Mouse (Mus musculus): Measurements from ENCODE around the gene Dapk2. TPM values are rescaled to one million over a fixed set of nuclear protein-coding genes. Genes with fewer than 3 reads are reported as not detected.

The Dapk2 gene
- total RNA-seq, 2 experiments from 2014 or later, result 4.4 to 4.9 TPM

DNA sequence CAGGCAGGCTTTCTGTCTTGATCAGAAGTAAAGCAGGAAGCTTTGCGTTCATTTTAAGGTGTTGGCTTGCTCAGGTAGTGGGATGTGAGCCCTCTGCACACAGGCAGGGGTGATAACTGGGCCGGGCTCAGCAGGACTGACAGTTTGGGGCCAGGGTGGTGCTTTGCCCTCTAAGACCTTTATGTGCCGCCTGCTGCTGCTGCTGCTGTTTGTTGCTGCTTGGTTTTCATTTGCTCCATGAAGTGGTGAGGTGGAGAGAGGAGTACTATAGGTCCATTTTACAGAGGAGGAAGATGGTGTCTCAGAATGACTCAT is 24.6 kb downstream of the Dapk2 start:
- no peak for DNase-seq (ENCODE audit: low spot score in 2 of 2)

DNA sequence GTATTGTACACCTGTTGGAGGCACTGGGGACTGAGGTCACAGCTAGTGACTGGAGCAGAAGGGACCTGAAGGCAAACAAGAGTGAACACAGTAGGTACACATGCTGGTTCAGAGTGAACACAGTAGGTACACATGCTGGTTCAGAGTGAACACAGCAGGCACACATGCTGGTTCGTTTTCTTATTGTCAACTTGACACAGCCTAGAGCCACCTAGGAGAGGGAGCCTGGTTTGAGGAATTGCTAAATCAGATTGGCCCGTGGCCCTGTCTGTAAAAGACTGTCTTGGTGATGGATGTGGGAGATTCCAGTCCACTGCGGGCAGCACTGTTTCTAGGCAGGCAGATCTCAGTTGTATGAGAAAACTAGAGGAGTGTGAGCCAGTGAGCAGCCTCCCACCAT is 25.0 kb downstream of the Dapk2 start:
- no peak for DNase-seq (ENCODE audit: low spot score in 2 of 2)

DNA sequence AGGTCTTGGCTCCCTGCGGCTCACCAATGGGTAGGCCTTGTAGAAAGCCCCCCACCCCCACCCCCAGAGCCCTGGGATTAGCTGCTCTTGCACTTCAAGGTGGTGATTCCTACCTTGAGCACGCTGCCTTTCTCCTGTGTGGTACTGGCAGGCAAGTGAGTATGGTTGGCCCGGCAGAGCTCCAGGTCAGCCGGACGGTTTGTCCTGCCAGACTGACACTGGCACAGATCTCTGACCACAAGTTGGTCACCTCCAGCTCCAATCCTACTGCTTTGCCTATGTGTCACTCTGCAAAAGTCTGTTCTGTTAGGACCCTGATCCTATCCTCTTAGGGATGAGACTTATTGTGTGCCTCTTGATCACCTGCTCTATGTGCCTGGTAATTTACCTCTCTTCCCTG is 26.5 kb downstream of the Dapk2 start:
- no peak for DNase-seq (ENCODE audit: low spot score in 2 of 2)

DNA sequence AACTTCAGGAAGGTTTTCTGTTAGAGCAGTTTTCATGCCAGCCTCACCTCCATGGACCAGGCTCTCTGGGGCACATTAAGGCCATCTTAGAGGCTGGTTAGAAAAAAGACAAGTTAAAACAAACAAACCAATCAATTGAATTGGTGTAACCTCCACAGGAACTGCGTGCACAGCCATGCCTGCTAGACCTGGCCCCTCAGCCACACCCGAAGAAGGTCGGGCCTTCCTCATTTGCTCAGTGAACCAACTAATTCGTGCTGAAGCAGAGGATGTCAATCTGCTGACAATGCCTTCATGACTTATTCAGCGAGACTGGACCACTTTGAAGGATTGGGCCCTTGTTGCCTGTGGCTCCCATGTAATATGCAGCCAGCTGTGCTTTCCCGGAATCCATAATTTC is 28.4 kb downstream of the Dapk2 start:
- no peak for DNase-seq (ENCODE audit: low spot score in 2 of 2)

DNA sequence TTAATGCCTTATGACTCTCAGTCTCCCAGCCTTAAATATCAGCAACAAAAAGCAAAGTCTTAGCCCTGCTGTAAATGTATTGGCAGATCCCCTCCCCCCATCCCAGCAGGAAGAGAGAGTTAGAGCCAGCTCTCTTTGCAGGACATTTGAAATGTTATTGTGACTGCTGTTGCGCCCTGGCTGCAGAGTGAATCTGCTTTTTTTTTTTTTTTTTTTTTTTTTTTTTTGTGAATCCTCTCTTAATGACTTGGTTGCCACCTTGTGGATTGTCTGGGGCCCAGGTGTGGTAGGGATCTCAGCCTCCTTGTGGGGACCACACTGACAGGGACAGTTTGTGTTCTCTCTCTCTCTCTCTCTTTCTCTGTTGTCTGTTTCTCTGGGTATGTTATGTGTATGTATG is 31.0 kb downstream of the Dapk2 start:
- no peak for DNase-seq (ENCODE audit: low spot score in 2 of 2)

DNA sequence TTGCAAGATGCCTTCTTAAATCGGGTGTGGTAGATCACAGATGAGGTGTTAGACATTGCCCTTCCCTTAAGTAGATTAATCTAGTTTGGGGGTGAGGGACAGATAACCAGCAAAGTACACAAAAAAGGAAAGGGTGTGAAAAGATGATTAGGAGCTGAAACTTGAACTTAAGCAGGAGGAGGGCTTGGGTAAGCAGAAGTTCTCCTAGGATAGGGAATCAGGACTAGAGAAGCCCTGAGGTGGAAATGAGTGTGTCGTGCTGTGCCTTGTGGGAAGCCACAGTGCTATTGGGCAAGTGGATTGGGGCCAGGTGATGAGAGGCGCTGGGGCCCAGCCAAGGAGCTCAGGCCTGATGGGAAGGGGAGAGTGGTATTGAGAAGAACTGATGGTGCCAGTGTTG is 36.0 kb downstream of the Dapk2 start:
- DNase-seq (ENCODE audit: low spot score in 2 of 2), result no peak

DNA sequence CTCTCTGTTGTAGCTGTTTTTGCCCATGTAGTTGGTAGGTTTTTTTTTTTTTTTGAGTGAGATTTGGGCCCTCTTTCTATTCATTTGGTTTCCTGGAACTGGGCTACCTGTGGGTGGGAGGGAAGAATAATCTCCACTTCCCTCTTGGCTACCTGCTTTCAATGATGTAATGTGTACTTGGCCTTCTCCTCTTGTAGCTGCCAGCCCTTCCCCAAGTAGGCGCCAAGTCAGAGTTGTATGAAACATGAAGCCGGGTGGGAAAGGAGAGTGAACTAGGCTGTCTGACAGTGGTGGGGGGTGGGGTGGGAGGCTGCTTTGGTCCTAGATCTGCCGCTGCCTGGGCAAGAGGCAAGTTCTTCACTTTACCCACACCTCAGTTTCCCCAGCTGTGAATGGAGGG is 38.5 kb downstream of the Dapk2 start:
- no peak for DNase-seq (ENCODE audit: low spot score in 2 of 2)

DNA sequence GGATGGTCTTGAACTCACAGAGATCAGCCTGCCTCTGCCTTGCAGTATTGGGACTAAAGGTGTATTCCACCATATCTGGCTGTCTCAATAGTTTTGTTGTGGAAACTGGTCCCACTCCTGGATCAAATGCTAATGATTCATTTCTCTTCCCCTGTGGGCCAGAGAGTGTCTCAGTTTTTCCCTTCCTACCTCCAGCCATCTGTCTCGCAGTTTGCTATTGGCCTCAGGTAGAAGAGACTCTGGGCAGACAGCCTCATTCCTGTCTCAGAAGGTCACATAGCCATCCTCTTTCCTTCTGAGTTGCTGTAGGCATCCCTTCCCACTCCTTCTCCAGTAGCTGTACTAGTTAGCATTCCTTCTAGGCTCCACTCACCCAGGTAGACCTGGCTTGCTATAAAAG is 40.5 kb downstream of the Dapk2 start:
- no peak for DNase-seq (ENCODE audit: low spot score in 2 of 2)

DNA sequence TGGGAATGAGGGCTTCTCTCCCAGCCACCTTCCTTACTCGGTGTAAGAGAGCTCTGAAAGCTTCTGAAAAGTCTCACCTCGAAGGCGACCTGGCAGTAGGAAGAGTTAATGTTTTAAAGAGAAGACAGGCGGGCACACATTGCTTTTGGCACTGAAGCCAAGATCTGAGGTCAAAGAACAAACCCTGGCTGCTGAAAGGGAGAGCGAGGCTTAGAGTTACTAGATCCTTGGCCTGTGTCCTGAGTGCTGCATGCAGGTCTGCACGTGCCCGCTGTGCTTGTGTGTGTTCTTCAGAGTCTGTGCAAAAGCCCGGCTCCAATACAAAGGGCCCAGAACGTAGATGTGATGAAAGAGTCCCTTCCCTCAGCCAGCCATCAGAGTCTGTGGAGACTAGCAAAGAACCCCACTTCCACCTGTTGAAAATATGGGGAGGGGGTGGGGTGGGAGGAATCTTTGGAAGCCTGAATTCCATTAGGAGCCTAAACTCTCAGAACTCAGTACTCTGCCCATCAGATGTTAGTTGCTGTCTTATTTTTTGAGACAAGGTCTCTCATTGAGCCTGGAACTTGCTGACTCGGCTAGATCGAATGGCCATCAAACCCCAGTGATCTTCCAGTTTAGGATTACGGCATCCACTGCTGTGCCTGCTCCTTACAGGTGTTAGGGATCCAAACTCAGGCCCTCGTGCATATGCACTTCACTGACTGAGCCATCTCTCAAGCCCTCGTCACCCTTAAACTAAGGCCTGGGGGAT is 41.8 kb downstream of the Dapk2 start:
- DNase-seq (ENCODE audit: low spot score in 2 of 2), result no peak

DNA sequence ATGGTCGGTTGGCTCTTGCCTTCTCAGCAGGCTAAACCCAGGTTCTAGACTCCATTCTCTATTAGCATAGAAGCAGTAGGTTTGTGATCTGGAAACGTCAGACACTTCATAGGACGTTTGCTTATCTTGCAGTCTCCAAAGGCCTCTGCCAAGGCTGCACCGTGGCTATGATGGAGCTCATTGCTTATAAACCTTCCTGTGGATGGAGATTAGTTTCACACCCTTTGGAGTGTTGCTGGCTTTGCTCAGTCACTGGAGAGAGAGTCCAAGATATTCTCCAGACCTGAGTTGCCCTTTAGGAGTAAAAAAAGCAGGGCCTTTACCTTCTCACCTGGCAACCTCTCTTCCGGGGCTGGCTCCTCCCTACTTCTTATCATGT is 42.4 kb downstream of the Dapk2 start:
- no peak for DNase-seq (ENCODE audit: low spot score in 2 of 2)

DNA sequence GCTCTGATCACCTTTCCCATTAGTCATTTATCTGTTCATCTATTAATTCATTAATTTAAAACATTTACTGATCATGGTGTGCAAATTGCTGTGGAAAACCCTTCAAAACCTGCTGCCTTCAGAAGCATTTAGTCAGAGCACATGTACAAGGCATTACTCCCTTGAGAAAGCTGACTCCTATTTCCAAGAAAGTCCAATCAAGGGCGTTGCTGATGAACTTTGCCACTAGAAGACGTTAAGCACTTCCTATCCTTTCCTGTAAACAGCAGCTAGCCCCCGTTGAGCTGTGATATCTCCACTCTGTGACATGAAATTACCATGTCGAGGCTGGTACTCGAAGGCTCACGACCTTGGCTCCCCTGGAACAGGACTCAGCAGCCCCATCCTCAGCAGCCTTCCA is 43.6 kb downstream of the Dapk2 start:
- DNase-seq (ENCODE audit: low spot score in 2 of 2), result no peak

DNA sequence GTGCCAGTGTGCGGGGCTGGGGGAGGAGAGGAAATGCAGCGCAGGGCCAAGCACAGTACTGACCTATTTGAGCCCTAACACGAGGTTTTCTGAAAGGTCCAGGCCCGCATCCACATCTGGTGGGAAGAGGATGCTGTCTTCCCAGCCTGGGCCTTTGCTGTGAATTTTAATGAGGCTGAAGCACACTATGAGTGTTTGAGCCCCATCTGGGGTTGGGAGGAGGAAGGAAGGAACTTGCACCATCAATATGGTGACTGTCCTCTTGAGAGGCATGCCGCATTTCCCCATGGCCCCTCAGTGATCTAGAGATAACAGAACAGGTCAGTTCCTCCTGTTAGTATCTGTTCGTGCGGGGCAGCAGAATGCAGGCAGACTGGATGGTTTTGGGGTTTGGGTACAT is 44.4 kb downstream of the Dapk2 start:
- no peak for DNase-seq (ENCODE audit: low spot score in 2 of 2)

DNA sequence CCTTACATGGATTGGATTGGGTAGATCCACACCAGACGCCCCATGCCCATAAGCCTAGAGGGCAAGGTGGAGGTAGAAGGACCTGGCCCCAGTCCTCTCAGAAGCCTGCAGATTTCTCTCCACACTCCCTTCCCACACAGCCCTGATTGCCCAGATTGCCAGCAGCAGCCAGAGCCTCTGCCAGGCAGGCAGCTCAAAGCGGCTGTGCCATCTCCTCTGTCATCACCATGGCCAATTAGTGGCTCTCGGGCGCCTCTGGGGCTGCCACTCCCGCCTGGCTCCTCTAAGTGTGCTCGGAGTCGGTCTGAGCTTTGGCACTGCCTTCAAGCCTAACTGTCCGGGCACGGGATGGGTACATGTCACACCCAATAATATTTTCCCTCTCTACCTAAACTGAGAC is 47.7 kb downstream of the Dapk2 start:
- no peak for DNase-seq (ENCODE audit: low spot score in 2 of 2)

DNA sequence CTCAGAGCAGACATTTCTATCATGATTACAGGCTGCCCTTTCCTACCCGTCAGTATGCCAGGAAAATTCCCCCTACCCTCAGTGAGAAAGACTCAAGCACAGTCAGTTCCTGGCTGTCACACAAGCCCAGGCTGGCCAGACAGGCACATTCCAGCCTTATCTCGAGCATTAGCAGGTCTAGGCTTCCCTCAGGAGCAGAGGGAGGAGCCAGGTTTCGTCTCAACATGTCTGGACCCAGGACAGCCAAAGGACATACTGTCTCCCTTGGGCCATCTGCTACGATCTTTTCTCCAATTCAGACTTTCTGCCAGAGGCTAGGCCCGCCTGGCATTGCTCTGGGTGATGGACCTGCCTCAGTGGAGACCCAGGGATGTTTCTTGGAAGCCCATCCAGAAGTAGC is 48.8 kb downstream of the Dapk2 start:
- DNase-seq (ENCODE audit: low spot score in 2 of 2), result no peak

DNA sequence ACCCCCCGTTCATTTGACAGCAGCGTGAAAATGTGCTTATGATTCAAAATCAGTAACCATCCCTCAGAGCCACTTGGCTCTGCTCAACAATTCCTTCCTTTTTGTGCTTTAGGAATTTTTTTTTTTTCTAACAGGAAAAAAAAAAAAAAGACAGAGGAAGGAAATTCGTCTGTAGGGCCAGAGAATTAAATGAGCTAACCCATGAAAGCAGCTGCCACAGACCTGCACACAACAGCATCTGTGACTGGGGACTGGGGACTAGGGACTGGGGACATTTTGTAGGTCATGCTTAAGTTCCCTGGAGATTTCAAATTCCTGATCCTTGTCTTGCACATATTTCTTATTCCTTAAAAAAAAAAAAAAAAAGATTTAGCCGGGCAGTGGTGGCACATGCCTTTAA is 53.4 kb downstream of the Dapk2 start:
- DNase-seq (ENCODE audit: low spot score in 2 of 2), result no peak

DNA sequence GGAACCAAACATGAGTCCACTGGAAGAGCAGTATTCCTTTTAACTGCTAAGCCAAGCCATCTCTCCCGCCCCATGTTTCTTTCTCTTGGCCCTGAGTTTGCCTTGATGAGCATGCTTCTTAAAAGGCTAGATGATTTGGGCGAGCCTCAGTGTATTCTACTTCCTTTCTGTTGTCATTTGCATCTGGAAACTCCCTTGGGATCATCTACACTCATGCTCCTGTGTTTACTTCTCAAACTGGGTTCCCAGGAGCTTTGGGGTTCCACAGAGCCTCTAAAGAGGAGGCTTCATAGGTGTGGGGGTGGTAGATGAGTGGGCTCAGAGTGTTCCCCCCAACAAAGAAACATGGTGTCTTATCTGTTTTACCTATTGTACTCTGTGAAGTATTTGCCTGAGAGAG is 54.1 kb downstream of the Dapk2 start:
- DNase-seq (ENCODE audit: low spot score in 2 of 2), result no peak

DNA sequence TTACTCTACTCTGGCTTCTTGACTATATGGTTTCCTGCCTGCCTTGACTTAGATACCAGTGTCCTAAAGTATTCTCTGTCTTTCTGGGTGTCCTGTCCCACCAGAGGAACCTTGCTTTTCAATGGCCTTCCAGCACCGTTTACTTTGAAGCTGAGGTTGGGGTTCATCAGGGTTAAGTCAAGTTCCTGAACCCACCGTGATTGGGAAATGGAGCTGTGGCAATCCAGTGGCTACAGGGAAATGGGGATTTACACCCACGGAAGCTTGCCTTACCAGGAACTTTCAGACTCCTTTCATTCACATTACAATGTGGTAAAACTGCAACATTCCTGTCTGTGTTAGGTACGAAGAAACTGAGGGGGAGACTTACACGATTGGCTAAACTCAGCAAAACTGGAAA is 54.8 kb downstream of the Dapk2 start:
- DNase-seq (ENCODE audit: low spot score in 2 of 2), result no peak

DNA sequence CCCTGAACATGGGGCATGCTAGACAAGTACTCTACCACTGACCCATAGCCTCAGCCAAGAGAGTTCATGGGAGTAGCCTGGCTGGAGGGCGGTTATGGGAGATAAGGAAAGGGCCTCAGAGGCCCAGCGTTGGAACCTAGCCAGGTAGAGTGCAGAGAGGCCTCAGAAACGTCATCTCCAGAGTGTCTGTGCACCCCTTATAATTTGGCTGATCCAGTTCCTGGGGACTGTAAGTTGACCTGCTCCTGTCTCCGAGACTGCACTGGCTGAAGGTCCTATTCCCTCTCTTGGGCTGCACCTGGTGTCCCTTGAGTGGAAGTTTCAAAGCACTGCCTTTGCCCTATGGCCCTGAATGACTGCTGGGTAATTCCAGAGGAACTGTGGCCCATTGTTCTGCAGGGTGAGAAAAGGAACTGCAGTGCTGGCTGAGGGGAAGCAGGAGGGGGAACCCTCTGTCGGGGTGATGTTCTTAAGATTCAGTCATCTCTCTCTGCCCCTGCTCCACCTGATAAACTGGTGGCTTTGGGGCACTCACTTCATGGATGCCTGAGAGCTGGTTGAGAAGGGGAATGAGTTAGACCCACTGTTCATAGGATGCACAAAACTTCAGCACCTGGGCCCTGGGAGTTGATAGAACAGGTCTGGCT is 55.5 kb downstream of the Dapk2 start:
- no peak for DNase-seq (ENCODE audit: low spot score in 2 of 2)

DNA sequence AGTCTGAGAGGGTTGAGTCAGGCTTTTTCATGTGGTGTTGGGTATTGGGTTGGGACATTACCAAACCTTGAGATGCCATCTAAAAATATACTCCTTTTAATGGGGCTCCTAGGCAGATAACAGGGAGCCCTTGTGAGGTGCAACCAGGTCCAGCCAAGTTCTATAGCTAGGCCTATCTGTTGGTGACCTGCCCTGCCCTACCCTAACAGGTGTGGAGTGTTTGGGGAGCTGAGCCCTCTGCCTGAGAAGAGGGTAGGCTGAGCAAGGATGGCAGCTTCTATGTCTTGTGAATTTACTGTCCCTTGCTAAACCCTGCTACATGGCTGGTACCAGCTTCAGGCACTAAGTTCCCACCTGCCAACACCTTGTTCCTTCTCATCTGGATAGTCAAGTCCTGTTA is 57.5 kb downstream of the Dapk2 start:
- DNase-seq (ENCODE audit: low spot score in 2 of 2), result no peak

DNA sequence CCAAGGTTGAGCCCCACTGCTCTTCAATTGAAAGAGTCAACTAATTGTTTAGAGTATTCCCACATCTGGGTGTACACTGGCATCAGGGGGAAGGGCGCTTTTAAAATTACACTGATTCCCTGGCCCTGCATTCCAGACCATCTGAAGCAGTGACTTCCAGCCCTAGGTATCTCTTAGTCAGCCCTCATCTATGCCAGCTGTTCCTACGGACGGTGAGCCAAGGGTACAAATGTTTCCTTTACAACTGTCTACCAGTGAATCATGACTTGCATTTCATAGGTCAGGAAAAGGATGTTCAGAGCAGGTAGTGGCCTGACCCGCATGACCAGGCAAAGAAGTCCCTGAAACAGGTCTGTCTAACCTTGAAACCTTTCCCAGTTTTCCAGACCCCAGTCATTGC is 59.9 kb downstream of the Dapk2 start:
- DNase-seq (ENCODE audit: low spot score in 2 of 2), result no peak

DNA sequence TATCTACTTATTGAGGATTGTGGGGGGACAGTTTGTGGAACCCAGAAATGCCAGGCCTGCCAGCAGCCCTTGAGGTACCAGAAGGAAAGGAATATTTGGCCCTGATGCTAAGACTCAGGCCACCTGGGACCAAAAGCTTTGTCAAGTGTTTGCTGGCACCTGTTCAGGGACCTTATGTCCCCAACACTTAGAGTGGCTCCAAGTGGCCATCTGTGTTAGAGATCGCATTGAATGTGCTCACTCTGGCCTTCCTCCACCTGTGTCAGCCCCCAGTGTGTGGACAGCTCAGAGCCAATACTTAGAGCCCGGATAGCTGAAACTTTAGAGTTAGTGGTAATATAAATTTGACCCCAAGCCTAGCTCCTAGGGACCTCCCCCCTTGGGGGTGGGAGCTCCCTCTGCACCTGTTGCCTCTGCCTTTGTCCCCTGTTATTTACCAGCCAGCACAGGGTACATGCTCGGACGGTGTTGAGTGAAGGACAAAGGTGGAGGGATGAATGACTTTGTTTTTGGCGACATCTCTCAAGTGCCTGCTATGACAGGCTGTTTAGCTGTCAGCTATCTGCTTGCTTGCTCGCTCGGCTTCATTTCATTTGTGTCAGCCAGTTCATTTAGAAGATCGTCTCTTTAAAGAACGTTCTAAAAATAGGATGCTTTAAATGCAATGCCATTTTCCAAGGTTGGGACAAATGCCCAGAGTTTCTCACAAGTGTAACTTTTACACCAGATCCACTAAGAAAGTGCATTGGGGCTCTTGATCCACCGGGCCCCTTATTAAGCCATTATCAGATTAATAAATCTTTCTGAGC is 61.1 kb downstream of the Dapk2 start:
- no peak for DNase-seq (ENCODE audit: low spot score in 2 of 2)

DNA sequence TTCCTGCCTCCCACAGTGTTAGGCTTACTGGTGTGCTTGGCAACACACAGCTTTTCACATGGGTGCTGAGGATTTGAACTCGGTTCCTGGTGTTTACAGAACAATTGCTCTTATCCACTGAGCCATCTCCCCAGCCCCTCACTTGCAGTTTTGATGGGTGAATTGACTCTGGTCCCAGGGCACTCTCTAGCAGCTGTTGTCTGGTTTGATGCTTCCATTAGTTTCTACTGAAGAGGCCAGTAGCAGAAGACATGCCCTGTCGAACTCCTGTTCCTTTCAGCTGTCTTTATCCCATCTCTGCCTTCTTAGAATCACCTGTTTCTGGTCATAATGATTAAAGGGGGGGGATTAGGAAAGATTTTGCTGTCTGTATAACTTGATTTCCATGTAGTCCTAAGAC is 65.8 kb downstream of the Dapk2 start:
- DNase-seq (ENCODE audit: low spot score in 2 of 2), result no peak
